Mouse (Mus musculus): ENCODE measurements at regions not wholly inside any gene's neighbourhood (a gene's known extent, or its start where the extent isn't known, plus 50 kb on each side); places are given as distances from the start of the nearest gene placed in this dataset.

DNA sequence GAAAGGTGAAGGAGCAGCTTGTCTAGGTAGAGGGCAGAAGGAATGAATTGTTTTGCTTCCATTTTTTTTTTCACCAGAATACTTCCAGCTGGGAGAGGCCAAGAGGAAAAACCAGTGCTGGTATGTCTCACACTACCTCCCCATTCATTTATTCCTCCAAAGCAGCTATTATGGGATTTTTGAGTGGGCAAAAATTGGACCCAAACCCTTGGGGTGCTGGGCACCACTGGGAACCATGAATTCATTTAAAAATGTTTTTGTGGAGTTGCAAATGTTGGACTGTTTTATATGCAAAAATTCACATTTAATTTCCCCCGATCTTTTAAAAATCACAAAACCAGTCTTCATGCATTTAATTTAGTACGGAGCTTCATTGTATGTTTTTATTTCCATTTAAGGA is 287.1 kb upstream of the Mki67 start:
- no peak for TF ChIP-seq CTCF (IDR thresholded peaks at IDR 0.05)
- no peak for TF ChIP-seq POLR2A (IDR thresholded peaks at IDR 0.05; ENCODE audit: insufficient read depth, low read depth, low read length)
